ENCODE assay signal across 17 mouse cellular contexts in genomic region chr17:9223097-9223496, GRCm38 (mm10).
"Had no signal": no experiment of that assay in that cellular context is flagged by ENCODE, and none has a peak within 500 bp of the region (broad histone marks: within the 10 kb centered on the region; RNA-seq: fewer than 3 reads in every experiment).

No protein-coding gene starts in this region.

- H3K4me1 ChIP-seq: liver, embryonic 13.5 days had no signal

- H3K36me3 ChIP-seq: liver, embryonic 13.5 days; neural tube, embryonic 12.5 days; neural tube, embryonic 15.5 days had no signal

- H3K27ac ChIP-seq: kidney, postnatal 0 days; left cerebral cortex, adult 2 months; liver, embryonic 13.5 days; macrophage; neural tube, embryonic 12.5 days; neural tube, embryonic 15.5 days; stomach, postnatal 0 days had no signal

- H3K9me3 ChIP-seq: liver, embryonic 13.5 days; neural tube, embryonic 12.5 days; neural tube, embryonic 15.5 days had no signal

- DNase-seq: kidney, adult 2 months; kidney, postnatal 36 days; layer of hippocampus, postnatal 36 days; liver, embryonic 13.5 days; lung, adult 2 months; right cerebral cortex, adult 18-20 months; right cerebral cortex, postnatal 14 days; right cerebral cortex, postnatal 4 days; thymus, adult 2 months; thymus, postnatal 25 days had no signal

- ATAC-seq: intestine, postnatal 0 days had no signal

- H3K27me3 ChIP-seq: liver, embryonic 13.5 days; neural tube, embryonic 12.5 days; neural tube, embryonic 15.5 days had no signal

- H3K4me2 ChIP-seq: liver, embryonic 13.5 days; neural tube, embryonic 12.5 days; neural tube, embryonic 15.5 days had no signal

- H3K4me3 ChIP-seq: left cerebral cortex, adult 2 months; liver, embryonic 13.5 days; neural tube, embryonic 12.5 days; neural tube, embryonic 15.5 days had no signal

- H3K9ac ChIP-seq: liver, embryonic 13.5 days; neural tube, embryonic 12.5 days; neural tube, embryonic 15.5 days had no signal
